ENCODE assay signal across 12 mouse cellular contexts in the genomic region with DNA sequence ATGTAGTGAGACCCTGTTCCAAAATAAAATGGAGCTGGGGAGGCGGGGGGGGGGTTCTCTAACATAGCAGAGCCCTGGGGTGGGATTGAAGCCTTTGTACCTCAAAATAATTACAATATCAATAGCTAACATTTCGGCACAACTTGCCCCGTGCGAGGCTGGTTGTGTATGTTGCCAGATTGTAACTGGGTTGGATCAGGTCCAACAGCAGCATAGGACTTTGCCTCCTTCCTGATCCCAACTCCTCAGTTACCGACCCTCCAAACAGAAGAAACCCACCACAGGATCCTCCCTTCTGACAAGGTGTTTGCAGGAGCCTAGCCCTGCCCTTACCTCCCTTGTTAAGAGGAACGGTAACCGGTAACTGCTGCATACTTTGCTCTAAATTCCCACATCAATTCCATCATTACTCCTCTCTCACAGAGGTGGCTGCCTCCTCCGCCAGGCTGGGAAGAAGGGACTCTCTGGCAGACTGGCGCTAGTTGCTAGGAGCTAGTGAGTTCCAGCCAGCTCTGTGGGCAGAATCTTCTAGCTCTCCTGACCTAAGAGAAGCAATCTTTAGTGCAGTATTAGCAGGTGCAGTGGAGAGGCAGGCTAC. TPM values are rescaled to one million over a fixed set of nuclear protein-coding genes. Genes with fewer than 3 reads are reported as not detected.
DNase-seq lines count a peak whose midpoint lies in the region; ATAC-seq lines count a peak whose summit lies in the region.
"Had no signal": no experiment of that assay in that cellular context is flagged by ENCODE, and none has a peak within 500 bp of the region (broad histone marks: within the 10 kb centered on the region; RNA-seq: fewer than 3 reads in every experiment).

No protein-coding gene starts in this region.

- no peak overlapping the region for H3K4me2 ChIP-seq in intestine, embryonic 14.5 days (ENCODE audit: low read length)
- H3K4me2 ChIP-seq in intestine, embryonic 16.5 days (ENCODE audit: low read depth, low read length): no peak overlapping the region
- H3K4me2 ChIP-seq: limb, embryonic 15.5 days had no signal

- peak; percentile 52 to 55 for DNase-seq in cerebellum, adult 18-20 months
- no peak for DNase-seq in cerebellum, adult 11 months
- peak; percentile 45 for DNase-seq in intestine, embryonic 14.5 days (ENCODE audit: low spot score)
- peak; percentile 26 for DNase-seq in right cerebral cortex, postnatal 14 days
- no peak for DNase-seq in right cerebral cortex, postnatal 4 days
- peak; percentile 48 for DNase-seq in right cerebral cortex, postnatal 25 days
- no peak for DNase-seq in adrenal gland, postnatal 4 days (ENCODE audit: low spot score in 2 of 2)
- DNase-seq: heart, adult 2 months; kidney, adult 11 months; thymus, postnatal 36 days had no signal

- no peaks in the 10 kb centered on the region for H3K4me1 ChIP-seq in intestine, embryonic 14.5 days (replicated peaks; ENCODE audit: control insufficient read depth, insufficient read depth, low read length)
- H3K4me1 ChIP-seq in intestine, embryonic 16.5 days (ENCODE audit: control insufficient read depth, insufficient read depth, low read length): no peaks in the 10 kb centered on the region
- H3K4me1 ChIP-seq: limb, embryonic 15.5 days had no signal

- ATAC-seq in intestine, embryonic 14.5 days (replicated peaks; ENCODE audit: low FRiP score, low TSS enrichment, low read depth): no peak
- no peak for ATAC-seq in intestine, embryonic 16.5 days

- no peaks in the 10 kb centered on the region for H3K27me3 ChIP-seq in intestine, embryonic 14.5 days (replicated peaks; ENCODE audit: control insufficient read depth, insufficient read depth, low read length)
- H3K27me3 ChIP-seq in intestine, embryonic 16.5 days (replicated peaks; ENCODE audit: control insufficient read depth, insufficient read depth, low read length): no peaks in the 10 kb centered on the region
- H3K27me3 ChIP-seq: limb, embryonic 15.5 days had no signal

- H3K9me3 ChIP-seq in intestine, embryonic 14.5 days (ENCODE audit: control insufficient read depth, low read length): peaks cover 3% of the 10 kb centered on the region; the same call in 1 of the 2 replicates
- H3K9me3 ChIP-seq in intestine, embryonic 16.5 days (ENCODE audit: control insufficient read depth, low read length): no peaks in the 10 kb centered on the region
- H3K9me3 ChIP-seq: limb, embryonic 15.5 days had no signal

- H3K27ac ChIP-seq in intestine, embryonic 14.5 days (ENCODE audit: low read depth): no peak overlapping the region
- H3K27ac ChIP-seq in intestine, embryonic 16.5 days (ENCODE audit: low read length): no peak overlapping the region
- H3K27ac ChIP-seq: heart, adult 2 months; limb, embryonic 15.5 days had no signal

- H3K4me3 ChIP-seq in intestine, embryonic 14.5 days (ENCODE audit: low read depth, low read length): no peak overlapping the region
- H3K4me3 ChIP-seq in intestine, embryonic 16.5 days (ENCODE audit: low read length): no peak overlapping the region
- H3K4me3 ChIP-seq: heart, adult 2 months; limb, embryonic 15.5 days had no signal

- H3K36me3 ChIP-seq in intestine, embryonic 14.5 days (ENCODE audit: control insufficient read depth, insufficient read depth, low read length): no peaks in the 10 kb centered on the region
- H3K36me3 ChIP-seq in intestine, embryonic 16.5 days (ENCODE audit: control insufficient read depth, insufficient read depth, low read length): peaks cover 3% of the 10 kb centered on the region; the same call in 1 of the 2 replicates
- H3K36me3 ChIP-seq: limb, embryonic 15.5 days had no signal

- WGBS in intestine, embryonic 14.5 days: 61% methylated on average over 9 of the region's 9 CpGs
- WGBS in intestine, embryonic 16.5 days: 55% methylated on average over 9 of the region's 9 CpGs

- no peak overlapping the region for H3K9ac ChIP-seq in intestine, embryonic 14.5 days (ENCODE audit: low read length)
- no peak overlapping the region for H3K9ac ChIP-seq in intestine, embryonic 16.5 days (ENCODE audit: low read depth, low read length)
- H3K9ac ChIP-seq: limb, embryonic 15.5 days had no signal

RNA-seq across cellular contexts. Expression of a gene that starts 6.4 kb away (rescaled TPM):
- polyA plus RNA-seq in intestine, embryonic 14.5 days (2014; fragmentation: Nextera tagmentation; extraction: Ambion mirVana): 8.1 and 8.5 TPM in 2 replicates
- polyA plus RNA-seq in intestine, embryonic 16.5 days (2015; fragmentation: Nextera tagmentation; extraction: Ambion mirVana): 8.1 and 9.4 TPM in 2 replicates
- total RNA-seq in adrenal gland, postnatal 4 days (2021): 10 to 100 TPM; 47.5 to 51.9 TPM

RNA-seq across cellular contexts. Expression of a gene that starts 46.1 kb away (rescaled TPM):
- polyA plus RNA-seq in intestine, embryonic 14.5 days (2014; fragmentation: Nextera tagmentation; extraction: Ambion mirVana): 216 and 217 TPM in 2 replicates
- polyA plus RNA-seq in intestine, embryonic 16.5 days (2015; fragmentation: Nextera tagmentation; extraction: Ambion mirVana): 311 and 334 TPM in 2 replicates
- total RNA-seq in adrenal gland, postnatal 4 days (2021): 100 to 1,000 TPM; 141 to 142 TPM

Comparison
In these comparisons a context has a peak if more than half of its experiments do, and no peak if none do; other contexts are left out.
1. DNase-seq: peak in cerebellum, adult 18-20 months (2 of 2), intestine, embryonic 14.5 days (single experiment), right cerebral cortex, postnatal 14 days (single experiment) and right cerebral cortex, postnatal 25 days (single experiment); none in cerebellum, adult 11 months (single experiment), right cerebral cortex, postnatal 4 days (single experiment) and adrenal gland, postnatal 4 days (0 of 2).